Comparison of ENCODE assay signal across 8 mouse cellular contexts in genomic region chr10:41689941-41690887, GRCm38 (mm10). TPM values are rescaled to one million over a fixed set of nuclear protein-coding genes. Genes with fewer than 3 reads are reported as not detected.
DNase-seq lines count a peak whose midpoint lies in the region; ATAC-seq and TF ChIP-seq lines count a peak whose summit lies in the region.

No protein-coding gene starts in this region.

- peak; percentile 94 for TF ChIP-seq CTCF in cortical plate, adult 2 months (IDR thresholded peaks at IDR 0.05; ENCODE audit: extremely low read depth, insufficient read depth, low read length)
- TF ChIP-seq CTCF in heart, adult 2 months (IDR thresholded peaks at IDR 0.05) = peak; percentile 96
- TF ChIP-seq CTCF in kidney, adult 2 months (conservative IDR thresholded peaks at IDR 0.05; ENCODE audit: insufficient read depth, insufficient read length, low read depth, low read length) = peak; percentile 93
- TF ChIP-seq CTCF in liver, adult 2 months (IDR thresholded peaks at IDR 0.05; ENCODE audit: low read depth, low read length) = peak; percentile 72

- no peaks in the 10 kb centered on the region; the same call in 1 of the 2 replicates for H3K4me1 ChIP-seq in cortical plate, adult 2 months (ENCODE audit: control insufficient read depth, insufficient read depth, low read length)
- H3K4me1 ChIP-seq in heart, adult 2 months (ENCODE audit: control insufficient read depth, insufficient read depth, low read length) = no peaks in the 10 kb centered on the region
- no peaks in the 10 kb centered on the region; the same call in 1 of the 2 replicates for H3K4me1 ChIP-seq in kidney, adult 2 months (ENCODE audit: control insufficient read depth, insufficient read depth, low read length)
- H3K4me1 ChIP-seq in liver, adult 2 months (ENCODE audit: control insufficient read depth, insufficient read depth, low read length) = no peaks in the 10 kb centered on the region

- intact Hi-C loops in heart, adult 2 months (cut with DNase I) = loop anchor here (5.0 to 10.0 kb wide), 4 partner anchors 122 to 607 kb away; no protein-coding TSS in a partner anchor

- no peaks in the 10 kb centered on the region for H3K36me3 ChIP-seq in heart, adult 2 months (ENCODE audit: control insufficient read depth, insufficient read depth, low read length)
- no peaks in the 10 kb centered on the region for H3K36me3 ChIP-seq in kidney, adult 2 months (ENCODE audit: control insufficient read depth, insufficient read depth, low read length)
- H3K36me3 ChIP-seq in liver, adult 2 months (ENCODE audit: control insufficient read depth, insufficient read depth, low read length) = no peaks in the 10 kb centered on the region
- no peaks in the 10 kb centered on the region for H3K36me3 ChIP-seq in splenic B cell, adult 2 months (ENCODE audit: control insufficient read depth, insufficient read depth, low read length, poor library complexity, severe bottlenecking)

- peak overlapping the region; percentile 33 for H3K4me3 ChIP-seq in cortical plate, adult 2 months (ENCODE audit: insufficient read depth, low read length)
- peak overlapping the region; percentile 18 for H3K4me3 ChIP-seq in heart, adult 2 months
- H3K4me3 ChIP-seq in kidney, adult 2 months (ENCODE audit: insufficient read depth, low read depth, low read length) = peak overlapping the region; percentile 21; the same call in 1 of the 2 replicates
- peak overlapping the region; percentile 42; the same call in 1 of the 2 replicates for H3K4me3 ChIP-seq in liver, adult 2 months (ENCODE audit: insufficient read depth, low read depth, low read length)

- WGBS in heart, adult 2 months = 22% methylated on average over 24 of the region's 24 CpGs
- WGBS in kidney, adult 2 months = 23% methylated on average over 24 of the region's 24 CpGs
- WGBS in liver, adult 2 months = 21% methylated on average over 24 of the region's 24 CpGs

- no peak overlapping the region; the same call in 1 of the 2 replicates for H3K9ac ChIP-seq in heart, adult 2 months (ENCODE audit: low read depth, low read length)
- H3K9ac ChIP-seq in liver, adult 2 months (ENCODE audit: low read depth, low read length) = no peak overlapping the region

- no peaks in the 10 kb centered on the region for H3K27me3 ChIP-seq in heart, adult 2 months (ENCODE audit: control insufficient read depth, insufficient read depth, low read length)
- H3K27me3 ChIP-seq in kidney, adult 2 months (replicated peaks; ENCODE audit: control insufficient read depth, insufficient read depth, low read length) = no peaks in the 10 kb centered on the region
- H3K27me3 ChIP-seq in liver, adult 2 months (ENCODE audit: control insufficient read depth, insufficient read depth, low read length) = no peaks in the 10 kb centered on the region
- no peaks in the 10 kb centered on the region for H3K27me3 ChIP-seq in splenic B cell, adult 2 months (ENCODE audit: control insufficient read depth, insufficient read depth, low read length, poor library complexity, severe bottlenecking)

- H3K79me2 ChIP-seq in heart, adult 2 months (replicated peaks; ENCODE audit: control insufficient read depth, insufficient read depth, low read length) = no peaks in the 10 kb centered on the region
- no peaks in the 10 kb centered on the region for H3K79me2 ChIP-seq in liver, adult 2 months (ENCODE audit: control insufficient read depth, insufficient read depth, low read length)

- TF ChIP-seq EP300 in heart, adult 2 months (IDR thresholded peaks at IDR 0.05; ENCODE audit: insufficient read depth, low read depth, low read length) = 0 out of 2 replicates have a peak, but pooled peaks have one; percentile 19

- peak; percentile 70 for ATAC-seq in monocyte, adult 5-6 weeks (replicated peaks; ENCODE audit: insufficient number of reproducible peaks, low FRiP score, low TSS enrichment, poor library complexity, severe bottlenecking)

- H3K27ac ChIP-seq in cortical plate, adult 2 months (ENCODE audit: insufficient read depth, low read length) = no peak overlapping the region
- no peak overlapping the region for H3K27ac ChIP-seq in heart, adult 2 months
- no peak overlapping the region for H3K27ac ChIP-seq in kidney, adult 2 months (ENCODE audit: insufficient read depth, low read depth, low read length)
- no peak overlapping the region for H3K27ac ChIP-seq in liver, adult 2 months (replicated peaks; ENCODE audit: insufficient read depth, low read depth, low read length)

- TF ChIP-seq POLR2A in cortical plate, adult 2 months (IDR thresholded peaks at IDR 0.05; ENCODE audit: extremely low read depth, insufficient read depth, low read length) = no peak
- TF ChIP-seq POLR2A in heart, adult 2 months (IDR thresholded peaks at IDR 0.05; ENCODE audit: insufficient read depth, low read depth, low read length) = no peak
- no peak for TF ChIP-seq POLR2A in kidney, adult 2 months (IDR thresholded peaks at IDR 0.05; ENCODE audit: low read depth, low read length)
- TF ChIP-seq POLR2A in liver, adult 2 months (IDR thresholded peaks at IDR 0.05; ENCODE audit: extremely low read depth, insufficient read depth, low read length) = no peak

- peak; percentile 26 for DNase-seq in urinary bladder, adult 18-20 months (ENCODE audit: low spot score in 2 of 2)
- DNase-seq in urinary bladder, adult 2 months (ENCODE audit: low spot score) = no peak
- DNase-seq in heart, adult 2 months = peak; percentile 40 to 52
- peak; percentile 76 for DNase-seq in kidney, adult 2 months
- peak; percentile 56 for DNase-seq in liver, adult 2 months (ENCODE audit: extremely low read depth, low read depth, low spot score)
- DNase-seq in splenic B cell, adult 2 months (ENCODE audit: low read depth, low spot score) = peak; percentile 83

RNA-seq across cellular contexts. Expression of gene Ccdc162, which starts 26.2 kb away (rescaled TPM):
- 0.33 and 0.35 TPM in 2 replicates for polyA plus RNA-seq in urinary bladder, adult 2 months (2012; rRNA removed)
- 0.88 and 1.0 TPM in 2 replicates for polyA plus RNA-seq in cortical plate, adult 2 months (2012; rRNA removed)
- under 1 TPM in 1 of 2 experiments, not detected in 1; 0.11 TPM for total RNA-seq in heart, adult 2 months (2021)
- 0.09 and 0.49 TPM in 2 replicates for polyA plus RNA-seq in heart, adult 2 months (2012; rRNA removed)
- polyA plus RNA-seq in kidney, adult 2 months (2012; rRNA removed) = 2.1 and 2.5 TPM in 2 replicates
- total RNA-seq in liver, adult 2 months (2014; rRNA removed) = 7.9 and 10.3 TPM in 2 replicates
- polyA plus RNA-seq in liver, adult 2 months (2012; rRNA removed) = 6.0 and 7.1 TPM in 2 replicates
- total RNA-seq in monocyte, adult 5-6 weeks (2017) = 0.78 TPM in 1 of 3 replicates, not detected in the others
